Mouse (Mus musculus) central nervous system, embryonic 14 days (tissue): ENCODE results near the gene Calr. TPM values are rescaled to one million over a fixed set of nuclear protein-coding genes. Genes with fewer than 3 reads are reported as not detected.

Source experiments
- polyA plus RNA-seq: library from polyadenylated mRNA; depleted of rRNA; stranded (reverse); fragments of >200 nt; gene quantifications from 2 replicates; pipeline ENCODE4 v1.2.3, GENCODE M21; 2012; rRNA removed

Calr gene
- 455 and 581 TPM in 2 replicates for polyA plus RNA-seq

GRCm38 (mm10) chr8:84846722-84847572 lies at the start of gene Calr:
TSS of gene Calr (minus strand) at chr8:84846934.

GRCm38 (mm10) chr8:84893709-84894134 lies 47.0 kb upstream of the Calr start, which contains the start of gene Gcdh:
TSS of gene Gcdh (minus strand) at chr8:84893921.

GRCm38 (mm10) chr8:84871376-84872308 lies 24.9 kb upstream of the Calr start, which contains the start of gene Syce2:
TSS of gene Syce2 (plus strand) at chr8:84872111.

GRCm38 (mm10) chr8:84856864-84857441 lies 10.2 kb upstream of the Calr start, which contains the start of gene Farsa:
TSS of gene Farsa (plus strand) at chr8:84856989.

GRCm38 (mm10) chr8:84840248-84840999 lies 6.3 kb downstream of the Calr start, which contains the start of gene Rad23a:
TSS of gene Rad23a (minus strand) at chr8:84840665.

GRCm38 (mm10) chr8:84831490-84831889 lies 15.2 kb downstream of the Calr start, which contains the start of gene Gadd45gip1:
TSS of gene Gadd45gip1 (plus strand) at chr8:84831522.

GRCm38 (mm10) chr8:84822723-84823122 lies 24.0 kb downstream of the Calr start, which contains the start of gene Dand5:
TSS of gene Dand5 (minus strand) at chr8:84822823.

GRCm38 (mm10) chr8:84799999-84800831 lies 46.5 kb downstream of the Calr start, which contains the start of gene Nfix:
TSS of gene Nfix (minus strand) at chr8:84800344.

Other genes with a start within 250 kb of the Calr start
- 11.9 and 13.2 TPM in 2 replicates for gene Ier2, start 184.1 kb downstream of the Calr start, polyA plus RNA-seq
- gene Trmt1, start 160.6 kb downstream of the Calr start, polyA plus RNA-seq = 125 and 128 TPM in 2 replicates
- 69.1 and 73.5 TPM in 2 replicates for gene Nacc1, start 159.1 kb downstream of the Calr start, polyA plus RNA-seq
- 4.1 and 5.3 TPM in 2 replicates for gene Lyl1, start 145.5 kb downstream of the Calr start, polyA plus RNA-seq
- gene G430095P16Rik, start 123.9 kb downstream of the Calr start, polyA plus RNA-seq = 1.8 TPM in 2 replicates
- 53.5 and 59.2 TPM in 2 replicates for gene Nfix, start 46.6 kb downstream of the Calr start, polyA plus RNA-seq
- gene Dand5, start 24.1 kb downstream of the Calr start, polyA plus RNA-seq = 8.7 and 9.3 TPM in 2 replicates
- gene Gadd45gip1, start 15.4 kb downstream of the Calr start, polyA plus RNA-seq = 37.6 and 41.9 TPM in 2 replicates
- 66.8 and 71.5 TPM in 2 replicates for gene Rad23a, start 6.3 kb downstream of the Calr start, polyA plus RNA-seq
- gene Farsa, start 10.1 kb upstream of the Calr start, polyA plus RNA-seq = 123 and 124 TPM in 2 replicates
- gene Syce2, start 25.2 kb upstream of the Calr start, polyA plus RNA-seq = 26.9 and 31.5 TPM in 2 replicates
- gene Gcdh, start 47.0 kb upstream of the Calr start, polyA plus RNA-seq = 57.8 and 58.3 TPM in 2 replicates
- 0.66 and 0.96 TPM in 2 replicates for gene Klf1, start 55.0 kb upstream of the Calr start, polyA plus RNA-seq
- 6.6 and 7.6 TPM in 2 replicates for gene Dnase2a, start 61.6 kb upstream of the Calr start, polyA plus RNA-seq
- 104 and 112 TPM in 2 replicates for gene Mast1, start 90.4 kb upstream of the Calr start, polyA plus RNA-seq
- 6.7 TPM in 2 replicates for gene Rtbdn, start 100.1 kb upstream of the Calr start, polyA plus RNA-seq
- 0.32 TPM in 1 of 2 replicates, not detected in the other for gene Gm49661, start 122.5 kb upstream of the Calr start, polyA plus RNA-seq
- 811 and 935 TPM in 2 replicates for gene Prdx2, start 122.7 kb upstream of the Calr start, polyA plus RNA-seq
- gene Rnaseh2a, start 122.8 kb upstream of the Calr start, polyA plus RNA-seq = 58.0 and 61.0 TPM in 2 replicates
- 7.7 and 9.6 TPM in 2 replicates for gene Junb, start 131.8 kb upstream of the Calr start, polyA plus RNA-seq
- 27.3 and 30.0 TPM in 2 replicates for gene Hook2, start 143.7 kb upstream of the Calr start, polyA plus RNA-seq
- gene Best2, start 167.6 kb upstream of the Calr start, polyA plus RNA-seq = 0.06 TPM in 2 replicates
- gene Asna1, start 178.3 kb upstream of the Calr start, polyA plus RNA-seq = 218 and 232 TPM in 2 replicates
- gene Trir, start 179.9 kb upstream of the Calr start, polyA plus RNA-seq = 208 and 219 TPM in 2 replicates
- 104 and 108 TPM in 2 replicates for gene Tnpo2, start 190.0 kb upstream of the Calr start, polyA plus RNA-seq
- 84.0 and 96.1 TPM in 2 replicates for gene Fbxw9, start 213.1 kb upstream of the Calr start, polyA plus RNA-seq
- 0.70 and 0.73 TPM in 2 replicates for gene Gm5741, start 221.0 kb upstream of the Calr start, polyA plus RNA-seq
- gene Dhps, start 224.8 kb upstream of the Calr start, polyA plus RNA-seq = 71.7 and 73.4 TPM in 2 replicates
- gene Wdr83os, start 233.8 kb upstream of the Calr start, polyA plus RNA-seq = 105 and 110 TPM in 2 replicates
- 84.9 and 89.1 TPM in 2 replicates for gene Wdr83, start 234.4 kb upstream of the Calr start, polyA plus RNA-seq
- gene Man2b1, start 236.3 kb upstream of the Calr start, polyA plus RNA-seq = 20.3 and 26.4 TPM in 2 replicates